In the genomic region with DNA sequence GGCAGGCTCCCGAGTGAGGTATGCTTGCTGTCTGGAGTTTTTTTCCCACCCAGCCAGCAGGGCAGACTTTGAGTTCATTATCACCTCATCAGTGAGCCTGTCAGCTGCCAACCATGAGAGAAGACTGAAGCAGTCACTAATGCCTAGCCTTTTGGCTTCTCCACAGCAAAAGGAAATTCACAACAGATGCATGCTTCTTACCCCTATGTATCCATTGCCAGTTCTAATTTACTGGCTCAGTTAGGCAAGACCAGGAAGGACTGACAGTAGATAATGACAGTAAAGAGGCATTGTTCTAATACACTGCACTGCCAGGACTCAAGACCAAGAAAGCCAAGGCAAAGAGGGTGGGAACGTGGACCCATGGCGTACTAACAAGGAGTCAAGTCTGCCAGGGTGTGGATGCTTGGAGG, we compare ENCODE assay signal across 14 mouse cellular contexts.
DNase-seq lines count a peak whose midpoint lies in the region; ATAC-seq and TF ChIP-seq lines count a peak whose summit lies in the region.
"Had no signal": no experiment of that assay in that cellular context is flagged by ENCODE, and none has a peak within 500 bp of the region (broad histone marks: within the 10 kb centered on the region; RNA-seq: fewer than 3 reads in every experiment).

No protein-coding gene starts in this region.

- no peaks in the 10 kb centered on the region for H3K9me3 ChIP-seq in forebrain, embryonic 13.5 days (replicated peaks)
- H3K9me3 ChIP-seq in forebrain, embryonic 10.5 days = no peaks in the 10 kb centered on the region
- no peaks in the 10 kb centered on the region for H3K9me3 ChIP-seq in kidney, embryonic 15.5 days (replicated peaks)
- H3K9me3 ChIP-seq in hindbrain, embryonic 11.5 days (ENCODE audit: control insufficient read depth, low read length) = no peaks in the 10 kb centered on the region
- H3K9me3 ChIP-seq: embryonic facial prominence, embryonic 13.5 days; liver, embryonic 15.5 days had no signal

- no peak for DNase-seq in forebrain, embryonic 10.5 days (ENCODE audit: extremely low spot score, low spot score)
- peak; percentile 54 for DNase-seq in kidney, adult 2 months
- DNase-seq in cerebellum, adult 9-11 months = peak; percentile 72
- DNase-seq in kidney, postnatal 36 days = peak; percentile 41 to 48
- no peak for DNase-seq in layer of hippocampus, adult 2 months (ENCODE audit: low spot score in 2 of 2)
- DNase-seq in hindbrain, embryonic 11.5 days (ENCODE audit: low spot score) = no peak
- DNase-seq: heart, postnatal 10 days; right cerebral cortex, postnatal 25 days; thymus, postnatal 4 days had no signal

- H3K9ac ChIP-seq in forebrain, embryonic 13.5 days = no peak overlapping the region
- no peak overlapping the region for H3K9ac ChIP-seq in kidney, embryonic 15.5 days
- H3K9ac ChIP-seq in hindbrain, embryonic 11.5 days (ENCODE audit: low read depth, low read length) = no peak overlapping the region
- H3K9ac ChIP-seq: embryonic facial prominence, embryonic 13.5 days; liver, embryonic 15.5 days had no signal

- peaks cover 10% of the 10 kb centered on the region; the same call in 1 of the 2 replicates for H3K4me1 ChIP-seq in forebrain, embryonic 13.5 days
- H3K4me1 ChIP-seq in forebrain, embryonic 10.5 days = peaks cover 24% of the 10 kb centered on the region
- H3K4me1 ChIP-seq in kidney, adult 2 months (ENCODE audit: control insufficient read depth, insufficient read depth, low read length) = peaks cover 3% of the 10 kb centered on the region; the same call in 1 of the 2 replicates
- H3K4me1 ChIP-seq in kidney, embryonic 15.5 days = no peaks in the 10 kb centered on the region
- H3K4me1 ChIP-seq in hindbrain, embryonic 11.5 days (replicated peaks; ENCODE audit: control insufficient read depth, insufficient read depth, low read length) = no peaks in the 10 kb centered on the region
- H3K4me1 ChIP-seq: embryonic facial prominence, embryonic 13.5 days; liver, embryonic 15.5 days had no signal

- TF ChIP-seq POLR2A in kidney, adult 2 months (IDR thresholded peaks at IDR 0.05; ENCODE audit: low read depth, low read length) = no peak

- ATAC-seq in forebrain, embryonic 13.5 days = peak; percentile 85
- no peak for ATAC-seq in kidney, embryonic 15.5 days (replicated peaks; ENCODE audit: low FRiP score)
- ATAC-seq in hindbrain, embryonic 11.5 days (ENCODE audit: low FRiP score) = no peak

- peak overlapping the region; percentile 59; the same call in 1 of the 2 replicates for H3K27ac ChIP-seq in forebrain, embryonic 13.5 days
- no peak overlapping the region for H3K27ac ChIP-seq in forebrain, embryonic 10.5 days
- no peak overlapping the region for H3K27ac ChIP-seq in kidney, adult 2 months (ENCODE audit: insufficient read depth, low read depth, low read length)
- H3K27ac ChIP-seq in kidney, embryonic 15.5 days = no peak overlapping the region
- no peak overlapping the region for H3K27ac ChIP-seq in layer of hippocampus, adult 2 months
- H3K27ac ChIP-seq in hindbrain, embryonic 11.5 days (ENCODE audit: low read depth, low read length) = no peak overlapping the region
- H3K27ac ChIP-seq: embryonic facial prominence, embryonic 13.5 days; left cerebral cortex, adult 2 months; liver, embryonic 15.5 days had no signal

- no peaks in the 10 kb centered on the region for H3K27me3 ChIP-seq in forebrain, embryonic 13.5 days
- no peaks in the 10 kb centered on the region for H3K27me3 ChIP-seq in forebrain, embryonic 10.5 days (ENCODE audit: poor library complexity, severe bottlenecking)
- no peaks in the 10 kb centered on the region for H3K27me3 ChIP-seq in kidney, adult 2 months (replicated peaks; ENCODE audit: control insufficient read depth, insufficient read depth, low read length)
- no peaks in the 10 kb centered on the region for H3K27me3 ChIP-seq in kidney, embryonic 15.5 days
- no peaks in the 10 kb centered on the region for H3K27me3 ChIP-seq in hindbrain, embryonic 11.5 days (ENCODE audit: control insufficient read depth, insufficient read depth, low read length)
- H3K27me3 ChIP-seq: embryonic facial prominence, embryonic 13.5 days; liver, embryonic 15.5 days had no signal

- no peak overlapping the region for H3K4me3 ChIP-seq in forebrain, embryonic 13.5 days
- H3K4me3 ChIP-seq in forebrain, embryonic 10.5 days = no peak overlapping the region
- no peak overlapping the region for H3K4me3 ChIP-seq in kidney, adult 2 months (ENCODE audit: insufficient read depth, low read depth, low read length)
- H3K4me3 ChIP-seq in kidney, embryonic 15.5 days (replicated peaks) = no peak overlapping the region
- no peak overlapping the region for H3K4me3 ChIP-seq in layer of hippocampus, adult 2 months
- no peak overlapping the region for H3K4me3 ChIP-seq in hindbrain, embryonic 11.5 days (ENCODE audit: low read depth, low read length)
- H3K4me3 ChIP-seq: embryonic facial prominence, embryonic 13.5 days; left cerebral cortex, adult 2 months; liver, embryonic 15.5 days had no signal

- no peaks in the 10 kb centered on the region for H3K36me3 ChIP-seq in forebrain, embryonic 13.5 days (ENCODE audit: poor library complexity, severe bottlenecking)
- H3K36me3 ChIP-seq in forebrain, embryonic 10.5 days (replicated peaks) = no peaks in the 10 kb centered on the region
- H3K36me3 ChIP-seq in kidney, adult 2 months (ENCODE audit: control insufficient read depth, insufficient read depth, low read length) = no peaks in the 10 kb centered on the region
- H3K36me3 ChIP-seq in kidney, embryonic 15.5 days = no peaks in the 10 kb centered on the region
- H3K36me3 ChIP-seq in hindbrain, embryonic 11.5 days (ENCODE audit: control insufficient read depth, insufficient read depth, low read length) = no peaks in the 10 kb centered on the region
- H3K36me3 ChIP-seq: embryonic facial prominence, embryonic 13.5 days; liver, embryonic 15.5 days had no signal

- WGBS in forebrain, embryonic 13.5 days = 56% methylated on average over 3 of the region's 3 CpGs
- 83% methylated on average over 3 of the region's 3 CpGs for WGBS in forebrain, embryonic 10.5 days
- WGBS in kidney, adult 2 months = 67% methylated on average over 3 of the region's 3 CpGs
- 74% methylated on average over 3 of the region's 3 CpGs for WGBS in kidney, embryonic 15.5 days
- 73% methylated on average over 3 of the region's 3 CpGs for WGBS in hindbrain, embryonic 11.5 days

- H3K4me2 ChIP-seq in forebrain, embryonic 13.5 days = no peak overlapping the region
- no peak overlapping the region for H3K4me2 ChIP-seq in kidney, embryonic 15.5 days
- H3K4me2 ChIP-seq in hindbrain, embryonic 11.5 days (replicated peaks; ENCODE audit: low read depth, low read length) = no peak overlapping the region
- H3K4me2 ChIP-seq: embryonic facial prominence, embryonic 13.5 days; liver, embryonic 15.5 days had no signal

- no peak for TF ChIP-seq CTCF in kidney, adult 2 months (conservative IDR thresholded peaks at IDR 0.05; ENCODE audit: insufficient read depth, insufficient read length, low read depth, low read length)
- no peak for TF ChIP-seq CTCF in layer of hippocampus, adult 2 months (conservative IDR thresholded peaks at IDR 0.05)

Comparison
In these comparisons a context has a peak if more than half of its experiments do, and no peak if none do; other contexts are left out.
1. DNase-seq: peak in kidney, adult 2 months (single experiment), cerebellum, adult 9-11 months (single experiment) and kidney, postnatal 36 days (2 of 2); none in forebrain, embryonic 10.5 days (single experiment), layer of hippocampus, adult 2 months (0 of 2) and hindbrain, embryonic 11.5 days (single experiment).